Mouse (Mus musculus) neural tube, embryonic 14.5 days (tissue): ENCODE results near the gene Pibf1. TPM values are rescaled to one million over a fixed set of nuclear protein-coding genes. Genes with fewer than 3 reads are reported as not detected.

Experiments
- ATAC-seq: fragments of 200-750 bp; cut with Nextera tagmentation; 2 replicates; pipeline ENCODE4 v1.8.0; 2017; ENCODE audit warnings: low read depth, mild to moderate bottlenecking, moderate TSS enrichment, moderate library complexity
- H3K27ac ChIP-seq: fragments of 300-500 bp; sonication (generic); 2 replicates; pipeline ENCODE4 v1.5.1; 2014; ENCODE audit warnings: low read depth, mild to moderate bottlenecking, control low read depth, low read length, moderate library complexity, mixed read lengths
- H3K27me3 ChIP-seq: fragments of 300-500 bp; sonication (generic); 2 replicates; pipeline ENCODE4 v1.6.1; 2014; ENCODE audit warnings: low read length; ENCODE audit not compliant: control insufficient read depth, insufficient read depth
- H3K36me3 ChIP-seq: fragments of 300-500 bp; sonication (generic); 2 replicates; pipeline ENCODE4 v1.6.1; 2014; ENCODE audit warnings: low read length, mixed read lengths; ENCODE audit not compliant: control insufficient read depth, insufficient read depth
- H3K4me1 ChIP-seq: fragments of 300-500 bp; sonication (generic); 2 replicates; pipeline ENCODE4 v1.6.1; 2014; ENCODE audit warnings: low read length; ENCODE audit not compliant: control insufficient read depth, insufficient read depth
- H3K4me2 ChIP-seq: fragments of 300-500 bp; sonication (generic); 2 replicates; pipeline ENCODE4 v1.6.1; 2014; ENCODE audit warnings: mild to moderate bottlenecking, low read depth, low read length, control low read depth
- H3K4me3 ChIP-seq: fragments of 300-500 bp; sonication (generic); 2 replicates; pipeline ENCODE4 v1.5.1; 2014; ENCODE audit warnings: low read depth, low read length, control low read depth, mixed read lengths
- H3K9ac ChIP-seq: fragments of 300-500 bp; sonication (generic); replicated peaks from 2 replicates; pipeline ENCODE4 v1.6.1; 2014; ENCODE audit warnings: low read depth, mild to moderate bottlenecking, control low read depth, low read length, mixed read lengths
- H3K9me3 ChIP-seq: fragments of 300-500 bp; sonication (generic); 2 replicates; pipeline ENCODE4 v1.6.1; 2016; ENCODE audit warnings: low read length; ENCODE audit not compliant: control insufficient read depth
- WGBS: fragments of 180-500 bp; shearing (Covaris S2); extraction: QIAGEN DNeasy Blood & Tissue Kit; methylation state at CpG from one replicate; pipeline ENCODE4 v1.1.7; 2014; 5-methylcytosine and 5-hydroxymethylcytosine counted together
- polyA plus RNA-seq: library from polyadenylated mRNA; unstranded; fragments of >200 nt; fragmentation: Nextera tagmentation; extraction: Ambion mirVana; gene quantifications from 2 replicates; pipeline ENCODE4 v1.2.1, GENCODE M21; 2014

The Pibf1 gene
- polyA plus RNA-seq, 1 experiment from 2014 or later = 19.3 TPM

- H3K4me1 ChIP-seq = peaks cover 5% of the 10 kb centered on the region; the same call in 1 of the 2 replicates
- H3K27me3 ChIP-seq = no peaks in the 10 kb centered on the region
- H3K4me3 ChIP-seq = no peak overlapping the region
- no peaks in the 10 kb centered on the region for H3K9me3 ChIP-seq
- no peak for ATAC-seq
- 97% methylated on average over 6 of the region's 6 CpGs for WGBS
- H3K27ac ChIP-seq = no peak overlapping the region
- peaks cover 14% of the 10 kb centered on the region for H3K36me3 ChIP-seq
- no peak overlapping the region for H3K9ac ChIP-seq
- H3K4me2 ChIP-seq = no peak overlapping the region
These were observed 5.4 kb downstream of the Pibf1 start for GRCm38 (mm10) chr14:99104542-99105123.

DNA sequence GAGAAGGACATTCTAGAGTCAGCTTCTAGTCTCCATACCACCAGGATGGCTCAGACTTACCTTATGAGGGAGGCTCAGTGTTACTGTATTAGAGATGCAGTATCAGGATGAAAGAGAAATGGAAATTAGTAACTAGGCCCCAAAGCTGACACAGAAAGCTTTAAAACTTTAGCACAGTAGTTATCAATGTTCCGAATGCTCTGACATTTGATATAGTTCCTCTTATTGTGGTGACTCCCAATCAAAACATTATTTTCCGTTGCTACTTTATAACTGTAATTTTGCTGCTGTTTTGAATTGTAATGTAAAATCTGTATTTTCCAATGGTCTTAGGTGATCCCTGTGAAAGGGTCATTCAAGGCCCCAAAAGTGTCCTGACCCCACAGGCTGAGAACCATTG lies 7.4 kb downstream of the Pibf1 start:
- H3K36me3 ChIP-seq = peaks cover 14% of the 10 kb centered on the region
- no peak overlapping the region for H3K27ac ChIP-seq
- H3K4me2 ChIP-seq = no peak overlapping the region
- no peak for ATAC-seq
- H3K9ac ChIP-seq = no peak overlapping the region
- H3K9me3 ChIP-seq = no peaks in the 10 kb centered on the region
- WGBS = 93% methylated on average over 2 of the region's 2 CpGs
- no peaks in the 10 kb centered on the region for H3K27me3 ChIP-seq
- H3K4me1 ChIP-seq = no peaks in the 10 kb centered on the region
- H3K4me3 ChIP-seq = no peak overlapping the region

- no peak overlapping the region for H3K9ac ChIP-seq
- H3K4me2 ChIP-seq = no peak overlapping the region
- ATAC-seq = no peak
- H3K36me3 ChIP-seq = peaks cover 20% of the 10 kb centered on the region
- H3K9me3 ChIP-seq = no peaks in the 10 kb centered on the region
- no peaks in the 10 kb centered on the region for H3K4me1 ChIP-seq
- 62% methylated on average over 2 of the region's 2 CpGs for WGBS
- no peak overlapping the region for H3K27ac ChIP-seq
- H3K27me3 ChIP-seq = no peaks in the 10 kb centered on the region
- no peak overlapping the region for H3K4me3 ChIP-seq
These were observed 8.5 kb downstream of the Pibf1 start for GRCm38 (mm10) chr14:99107631-99108187.

DNA sequence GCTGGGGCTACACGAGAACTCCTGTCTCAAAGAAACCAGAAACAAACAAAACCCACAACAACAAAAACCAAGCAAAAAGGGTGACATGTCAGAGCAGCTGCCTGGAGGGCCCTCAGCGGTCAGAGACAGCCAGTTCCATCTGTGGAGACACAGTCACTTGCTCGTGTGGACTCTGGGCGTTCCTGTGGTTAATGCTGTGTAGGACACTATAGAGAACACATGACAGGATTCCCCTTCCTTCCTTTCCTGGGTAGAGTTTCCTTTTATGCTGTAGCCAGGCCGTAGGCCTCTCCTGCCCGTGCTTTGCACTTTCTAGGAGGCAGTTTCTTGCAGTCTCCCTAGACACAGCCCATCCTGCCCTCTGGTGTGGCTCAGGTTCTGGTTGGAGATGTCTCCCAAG lies 9.5 kb downstream of the Pibf1 start:
- 87% methylated on average over 6 of the region's 6 CpGs for WGBS
- ATAC-seq = no peak
- H3K9ac ChIP-seq = no peak overlapping the region
- H3K4me1 ChIP-seq = no peaks in the 10 kb centered on the region
- H3K27ac ChIP-seq = no peak overlapping the region
- H3K4me3 ChIP-seq = no peak overlapping the region
- H3K4me2 ChIP-seq = no peak overlapping the region
- no peaks in the 10 kb centered on the region for H3K9me3 ChIP-seq
- no peaks in the 10 kb centered on the region for H3K27me3 ChIP-seq
- H3K36me3 ChIP-seq = peaks cover 14% of the 10 kb centered on the region

DNA sequence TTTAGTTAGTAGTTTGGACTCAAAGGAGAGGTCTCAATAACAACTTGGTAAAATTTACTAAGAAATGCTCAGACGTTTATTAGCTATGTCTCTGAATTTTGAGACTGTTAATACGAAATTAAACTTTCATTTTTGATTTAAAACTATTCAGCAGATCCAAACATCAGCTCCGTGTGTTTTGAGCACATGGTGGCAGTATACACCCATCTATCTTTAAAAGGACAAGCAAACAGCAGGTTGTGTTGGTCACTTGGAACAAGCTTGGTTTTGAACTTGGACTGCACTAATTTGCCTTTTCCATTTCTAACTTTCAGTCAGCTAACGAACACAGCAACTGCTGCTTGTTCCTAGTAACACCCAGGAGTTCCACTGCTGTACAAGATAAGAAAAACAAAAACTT lies 18.4 kb downstream of the Pibf1 start:
- peaks cover 7% of the 10 kb centered on the region; the same call in 1 of the 2 replicates for H3K36me3 ChIP-seq

GRCm38 (mm10) chr14:99121584-99122339 lies 22.5 kb downstream of the Pibf1 start:
- Histone ChIP-seq H3K4me3 (no peak overlapping the region), H3K27ac (no peak overlapping the region), H3K27me3 (no peaks in the 10 kb centered on the region), H3K9me3 (no peaks in the 10 kb centered on the region), H3K4me2 (no peak overlapping the region), H3K36me3 (0 out of 2 replicates have a peak, but pooled peaks cover 4% of the 10 kb centered on the region), H3K4me1 (no peaks in the 10 kb centered on the region), H3K9ac (no peak overlapping the region)
- 91% methylated on average over 11 of the region's 11 CpGs for WGBS
- no peak for ATAC-seq

More for the DNA sequence above, 18.4 kb downstream of the Pibf1 start:
- ATAC-seq = no peak
- no peak overlapping the region for H3K4me3 ChIP-seq
- no peak overlapping the region for H3K27ac ChIP-seq
- H3K4me1 ChIP-seq = no peaks in the 10 kb centered on the region
- 91% methylated on average over 4 of the region's 4 CpGs for WGBS
- no peaks in the 10 kb centered on the region for H3K9me3 ChIP-seq
- H3K27me3 ChIP-seq = no peaks in the 10 kb centered on the region
- H3K4me2 ChIP-seq = no peak overlapping the region
- H3K9ac ChIP-seq = no peak overlapping the region

GRCm38 (mm10) chr14:99124076-99124475 lies 24.9 kb downstream of the Pibf1 start:
- Histone ChIP-seq H3K4me1 (no peaks in the 10 kb centered on the region), H3K9me3 (no peaks in the 10 kb centered on the region), H3K36me3 (0 out of 2 replicates have a peak, but pooled peaks cover 4% of the 10 kb centered on the region), H3K4me3 (no peak overlapping the region), H3K27me3 (no peaks in the 10 kb centered on the region), H3K27ac (no peak overlapping the region), H3K4me2 (no peak overlapping the region), H3K9ac (no peak overlapping the region)
- ATAC-seq = no peak
- WGBS = 91% methylated on average over 4 of the region's 4 CpGs

- H3K4me1 ChIP-seq = no peaks in the 10 kb centered on the region
- no peak overlapping the region for H3K4me3 ChIP-seq
- WGBS = 94% methylated on average over 4 of the region's 4 CpGs
- no peaks in the 10 kb centered on the region for H3K9me3 ChIP-seq
- no peak overlapping the region for H3K9ac ChIP-seq
- no peak overlapping the region for H3K27ac ChIP-seq
- no peak overlapping the region for H3K4me2 ChIP-seq
- no peak for ATAC-seq
- H3K27me3 ChIP-seq = no peaks in the 10 kb centered on the region
- H3K36me3 ChIP-seq = 0 out of 2 replicates have a peak, but pooled peaks cover 4% of the 10 kb centered on the region
These were observed 27.5 kb downstream of the Pibf1 start for GRCm38 (mm10) chr14:99126713-99127112.

GRCm38 (mm10) chr14:99127509-99127908 lies 28.3 kb downstream of the Pibf1 start:
- H3K9ac ChIP-seq = no peak overlapping the region
- no peak overlapping the region for H3K27ac ChIP-seq
- WGBS = 79% methylated on average over 1 of the region's 1 CpGs
- no peaks in the 10 kb centered on the region for H3K27me3 ChIP-seq
- H3K9me3 ChIP-seq = no peaks in the 10 kb centered on the region
- ATAC-seq = no peak
- H3K36me3 ChIP-seq = no peaks in the 10 kb centered on the region
- H3K4me2 ChIP-seq = no peak overlapping the region
- no peak overlapping the region for H3K4me3 ChIP-seq
- no peaks in the 10 kb centered on the region for H3K4me1 ChIP-seq
